Mouse (Mus musculus) ES-Bruce4 (cell line): Measurements from ENCODE around the gene Thpo.

Experiments used
- CTCF ChIP-seq: IDR thresholded peaks from one replicate; pipeline ENCODE4 v1.8.1; 2011; ENCODE audit warnings: low read depth, low read length
- EP300 ChIP-seq: IDR thresholded peaks from 2 replicates; pipeline ENCODE4 v1.6.1; 2011; ENCODE audit warnings: low read depth, low read length; ENCODE audit not compliant: insufficient read depth

GRCm38 (mm10) chr16:20714307-20715080 lies 19.8 kb downstream of the Thpo start:
- TF ChIP-seq EP300 (0 out of 2 replicates have a peak, but pooled peaks have one; percentile 30), CTCF (no peak)
